Mouse (Mus musculus) 3T3-L1 (cell line): ENCODE measurements at regions not wholly inside any gene's neighbourhood (a gene's known extent, or its start where the extent isn't known, plus 50 kb on each side); places are given as distances from the start of the nearest gene placed in this dataset.

Experiments used
- DNase-seq: peaks from one replicate; pipeline ENCODE4 v3.0.0-alpha.2; 2015; ENCODE audit warnings: low read depth, low spot score

DNA sequence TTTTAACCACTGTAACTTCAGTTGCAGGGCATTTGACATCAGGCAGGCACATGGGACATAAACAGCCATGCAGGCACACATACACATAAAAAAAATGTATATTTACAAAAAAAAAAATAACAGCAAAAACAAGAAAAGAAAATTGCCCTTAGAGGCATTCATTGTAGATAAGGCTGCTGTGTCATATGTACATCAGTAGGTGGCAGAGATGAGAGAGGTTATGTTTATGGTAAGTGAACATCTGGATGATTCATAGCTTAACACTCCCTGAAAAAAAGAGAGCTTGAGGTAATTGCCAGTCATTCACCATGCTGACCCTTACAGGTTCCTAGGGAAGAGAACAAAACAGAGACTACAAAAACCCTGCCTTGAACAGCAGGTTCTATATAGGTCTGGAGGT lies 1181.8 kb downstream of the Pcdh19 start:
- peak; percentile 5 for DNase-seq
